Mouse (Mus musculus): Measurements from ENCODE around the gene Aunip. TPM values are rescaled to one million over a fixed set of nuclear protein-coding genes. Genes with fewer than 3 reads are reported as not detected.

The Aunip gene
- total RNA-seq, 2 experiments from 2014 or later: 0.54 to 0.63 TPM

DNA sequence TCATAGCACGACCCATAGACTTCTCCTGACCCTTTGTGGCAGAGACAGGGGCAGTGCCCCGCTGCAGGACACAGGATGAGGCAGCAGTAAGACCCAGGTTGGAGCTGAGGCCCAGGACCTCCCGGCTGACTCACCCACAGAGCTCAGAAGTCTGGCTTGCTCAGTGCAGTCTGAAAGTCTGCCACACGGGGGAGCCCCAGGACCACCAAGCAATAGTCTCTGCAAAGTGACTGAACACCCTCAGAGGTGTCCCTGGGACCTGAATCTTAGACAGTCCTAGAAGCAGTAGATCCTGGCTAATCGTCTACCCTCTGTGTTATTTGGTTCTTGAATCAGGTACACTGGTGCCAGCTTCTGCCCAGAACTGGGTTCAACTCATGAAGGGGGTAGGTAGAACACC lies 32.5 kb downstream of the Aunip start:
- TF ChIP-seq CTCF (IDR thresholded peaks at IDR 0.05): peak; percentile 98
- intact Hi-C loops (cut with DNase I): loop anchor here (2.0 to 5.0 kb wide), 3 partner anchors 160 to 339 kb away; no protein-coding TSS in a partner anchor
- H3K27ac ChIP-seq: no peak overlapping the region
- H3K4me3 ChIP-seq: no peak overlapping the region
- peak; percentile 87 to 96 for DNase-seq (ENCODE audit: extremely low spot score in 1 of 2, low spot score in 2 of 2)

DNA sequence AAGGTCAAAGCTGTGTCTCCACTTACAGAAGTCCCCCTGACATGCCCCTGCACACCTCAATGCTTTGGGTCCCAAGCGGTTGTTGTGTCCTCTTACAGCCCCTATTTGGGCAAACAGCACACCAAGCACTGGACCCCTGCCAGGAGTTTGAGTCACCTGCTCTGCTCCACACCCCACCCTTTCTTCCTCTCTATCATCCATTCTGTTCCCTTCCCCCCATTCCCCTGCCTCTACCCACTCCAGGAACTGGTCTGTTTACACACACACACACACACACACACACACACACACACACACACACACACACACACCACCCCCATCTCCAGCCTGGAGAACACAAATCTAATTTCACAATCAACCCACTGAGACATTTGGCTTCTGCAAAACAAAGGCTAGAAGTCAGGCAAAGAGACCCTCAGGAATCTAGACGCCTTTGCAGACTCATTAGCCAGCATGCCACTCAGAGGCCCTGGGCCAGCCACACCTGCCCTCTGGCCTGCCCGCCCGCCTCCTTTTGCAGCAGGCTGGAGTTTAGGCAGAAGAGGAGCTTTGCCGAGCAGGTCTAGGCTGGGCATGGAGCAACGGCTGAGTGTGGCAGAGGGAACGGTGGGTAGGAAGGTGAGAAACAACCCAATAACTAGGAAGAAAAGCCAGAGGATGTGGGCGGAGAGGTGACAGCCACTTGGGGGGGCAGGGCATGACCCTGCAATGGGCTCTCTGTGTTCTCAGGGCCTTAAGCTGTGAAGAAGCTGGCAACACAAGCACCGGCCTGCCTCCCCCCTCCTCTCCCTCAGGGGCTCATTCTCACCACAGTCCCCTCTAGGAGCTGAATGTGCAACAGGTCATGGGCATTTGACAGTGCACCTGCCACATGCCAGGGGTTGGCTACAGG lies 36.3 kb downstream of the Aunip start:
- peak overlapping the region; percentile 26; the same call in 1 of the 2 replicates for H3K27ac ChIP-seq
- no peak for DNase-seq (ENCODE audit: extremely low spot score in 1 of 2, low spot score in 2 of 2)
- no peak for TF ChIP-seq CTCF (IDR thresholded peaks at IDR 0.05)
- no peak overlapping the region for H3K4me3 ChIP-seq
- intact Hi-C loops (cut with DNase I): no loop called here

DNA sequence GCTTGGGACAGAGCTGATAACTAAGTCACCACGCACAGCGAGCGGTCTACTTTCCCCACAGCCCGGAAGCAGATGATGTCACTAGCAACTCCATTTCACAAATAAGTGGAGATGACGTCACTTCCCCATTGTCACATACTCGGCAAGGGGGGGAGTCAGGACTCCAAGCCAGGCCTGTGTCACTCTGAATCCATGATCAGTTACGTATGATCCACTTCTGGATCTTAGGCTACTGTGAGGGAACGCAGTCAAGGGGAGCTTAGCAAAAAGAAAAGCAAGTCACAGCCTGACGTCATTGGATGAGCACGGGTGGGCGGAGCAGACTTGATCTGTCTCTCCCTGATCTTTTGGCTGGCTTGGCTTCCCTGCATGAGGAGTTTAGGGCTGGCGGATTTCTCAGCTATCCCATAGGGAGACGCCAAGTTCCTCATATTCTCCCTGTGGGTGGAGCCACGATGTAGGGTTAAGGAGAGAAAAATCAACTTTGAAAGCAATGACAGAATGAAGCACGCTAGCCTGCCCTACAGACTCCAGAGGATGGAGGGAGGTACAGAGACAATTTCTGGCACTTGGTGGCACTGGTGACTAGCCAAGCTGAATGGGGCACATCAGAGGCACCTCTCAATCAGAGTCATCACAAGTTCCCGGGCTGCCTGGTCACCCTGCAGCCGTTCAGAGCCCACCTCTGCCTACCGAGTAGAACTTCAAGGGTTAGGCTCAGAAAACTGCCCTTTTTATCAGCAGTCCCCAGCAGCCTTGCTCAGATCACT lies 37.6 kb downstream of the Aunip start:
- intact Hi-C loops (cut with DNase I): no loop called here
- no peak for TF ChIP-seq CTCF (IDR thresholded peaks at IDR 0.05)
- no peak for DNase-seq (ENCODE audit: extremely low spot score in 1 of 2, low spot score in 2 of 2)
- H3K4me3 ChIP-seq: no peak overlapping the region
- no peak overlapping the region for H3K27ac ChIP-seq

DNA sequence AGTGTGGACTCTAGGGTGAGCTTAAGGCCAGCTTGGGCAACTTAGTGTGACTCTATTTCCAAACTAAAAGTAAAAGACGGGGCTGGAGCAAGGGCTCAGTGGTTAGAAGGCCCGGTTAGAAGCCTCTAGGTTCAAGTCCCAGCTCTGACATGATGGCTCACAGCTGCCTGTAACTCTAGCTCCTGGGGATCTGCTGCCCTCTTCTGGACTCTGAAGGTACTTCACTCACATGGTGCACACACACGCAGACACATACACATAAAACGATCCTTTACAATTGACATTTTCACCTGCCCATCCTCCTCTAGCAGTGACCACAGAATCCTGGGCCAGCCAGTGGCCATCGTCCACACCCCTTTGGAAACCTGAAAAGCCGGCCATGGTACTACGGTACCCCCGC lies 39.1 kb downstream of the Aunip start:
- H3K27ac ChIP-seq: no peak overlapping the region
- intact Hi-C loops (cut with DNase I): no loop called here
- DNase-seq (ENCODE audit: extremely low spot score in 1 of 2, low spot score in 2 of 2): no peak
- no peak overlapping the region for H3K4me3 ChIP-seq
- TF ChIP-seq CTCF (IDR thresholded peaks at IDR 0.05): peak; percentile 36

DNA sequence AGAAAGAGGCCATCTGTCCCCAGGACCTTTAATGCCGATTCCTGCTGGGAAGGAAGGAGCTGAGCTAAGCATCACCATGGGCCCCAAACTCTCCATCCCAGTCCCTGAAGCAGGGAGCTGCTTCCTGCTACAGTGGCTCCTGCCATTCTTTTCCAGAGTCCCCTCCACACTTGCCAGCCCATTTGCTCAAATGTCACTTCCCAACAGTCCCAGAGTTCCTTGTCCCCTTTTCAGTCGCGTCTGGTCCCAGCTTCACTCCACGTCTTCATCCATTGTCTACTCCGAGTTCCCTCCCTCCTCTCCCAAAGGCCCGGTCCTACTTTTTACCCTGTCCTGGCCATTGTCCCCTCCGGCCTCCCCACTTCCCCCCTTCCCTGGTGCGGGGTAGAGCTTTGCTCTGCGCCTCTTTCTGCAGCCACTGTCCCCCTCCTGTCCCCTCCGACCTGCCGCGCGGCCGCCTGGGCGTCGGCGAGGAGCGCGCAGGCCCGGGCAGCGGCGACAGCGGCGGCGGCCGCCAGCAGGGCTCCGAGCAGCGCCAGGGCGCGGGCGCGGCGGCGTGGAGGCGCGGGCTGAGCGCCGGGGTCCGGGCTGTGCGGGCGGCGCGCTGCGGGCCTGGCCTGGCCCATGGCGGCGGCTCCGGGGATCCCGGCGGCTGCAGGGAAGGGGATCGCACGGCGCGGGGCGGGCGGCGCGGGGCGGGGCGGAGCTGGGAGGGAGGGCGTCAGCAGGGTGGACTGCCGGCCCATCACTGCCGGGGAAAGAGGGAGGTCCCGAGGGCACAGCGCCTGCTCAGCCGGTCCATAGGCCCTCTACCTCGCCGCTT lies 40.9 kb downstream of the Aunip start, which contains the start of gene Selenon:
Gene Selenon (minus strand): TSS at position 673 of the 823 bp plus-strand sequence.
- peak within 1 kb of the TSS; percentile 62 for H3K27ac ChIP-seq
- TF ChIP-seq CTCF (IDR thresholded peaks at IDR 0.05): no peak
- intact Hi-C loops (cut with DNase I): no loop called here

DNA sequence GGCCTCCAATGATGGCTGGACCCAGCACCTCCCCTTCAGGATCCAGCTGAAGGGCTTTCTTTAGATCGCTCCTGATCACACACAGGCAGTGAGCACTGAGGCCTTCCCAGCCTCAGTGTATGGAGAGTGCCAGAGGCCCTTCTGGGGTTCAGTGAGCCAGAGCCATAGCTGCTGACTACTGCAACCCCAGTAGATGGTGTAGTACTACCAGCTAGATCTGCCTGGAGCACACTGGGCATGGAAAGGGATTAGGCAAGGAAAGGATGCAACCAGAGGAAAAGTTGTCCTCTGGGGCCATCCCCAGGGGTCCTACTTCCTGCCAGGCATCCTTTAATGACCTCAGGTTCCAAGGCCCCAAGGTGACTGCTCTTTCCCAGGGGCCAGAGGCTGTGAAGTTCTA lies 42.8 kb downstream of the Aunip start:
- TF ChIP-seq CTCF (IDR thresholded peaks at IDR 0.05): peak; percentile 40
- Histone ChIP-seq H3K27ac (no peak overlapping the region), H3K4me3 (no peak overlapping the region)
- intact Hi-C loops (cut with DNase I): no loop called here
- DNase-seq (ENCODE audit: extremely low spot score in 1 of 2, low spot score in 2 of 2): no peak

More for the DNA sequence above, 40.9 kb downstream of the Aunip start, which contains the start of gene Selenon:
- peak within 1 kb of the TSS; percentile 60 for H3K4me3 ChIP-seq
- peak; percentile 58 to 68 for DNase-seq (ENCODE audit: extremely low spot score in 1 of 2, low spot score in 2 of 2)

DNA sequence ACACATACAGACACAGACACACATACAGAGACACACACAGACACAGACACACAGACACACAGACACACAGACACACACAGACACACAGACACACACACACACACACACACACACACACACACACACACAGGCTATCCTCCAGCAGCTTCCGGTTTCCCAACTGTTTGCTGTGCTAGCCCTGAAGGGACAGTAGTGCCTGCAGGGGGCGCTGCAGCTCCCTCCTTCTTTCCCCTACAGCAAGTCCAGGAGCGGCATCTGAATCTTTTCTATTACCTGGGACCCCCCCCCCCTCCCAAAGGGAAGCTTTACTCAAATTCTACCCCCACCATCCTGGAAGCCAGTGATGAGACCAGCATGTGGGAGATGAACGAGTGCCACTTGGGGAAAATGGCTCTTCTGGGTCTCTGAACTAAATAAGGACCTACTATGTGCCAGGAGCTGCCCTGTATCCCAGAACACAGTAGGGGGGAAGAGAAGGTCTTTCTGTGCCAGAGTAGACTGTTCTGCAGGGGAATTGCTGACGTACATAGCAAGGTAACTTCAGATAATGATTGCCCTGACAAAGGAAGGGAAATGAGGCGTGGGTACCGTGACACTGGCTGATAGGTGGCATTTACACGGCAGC lies 45.3 kb downstream of the Aunip start:
- peak; percentile 44 for TF ChIP-seq CTCF (IDR thresholded peaks at IDR 0.05)
- DNase-seq (ENCODE audit: extremely low spot score in 1 of 2, low spot score in 2 of 2): no peak
- intact Hi-C loops (cut with DNase I): no loop called here

DNA sequence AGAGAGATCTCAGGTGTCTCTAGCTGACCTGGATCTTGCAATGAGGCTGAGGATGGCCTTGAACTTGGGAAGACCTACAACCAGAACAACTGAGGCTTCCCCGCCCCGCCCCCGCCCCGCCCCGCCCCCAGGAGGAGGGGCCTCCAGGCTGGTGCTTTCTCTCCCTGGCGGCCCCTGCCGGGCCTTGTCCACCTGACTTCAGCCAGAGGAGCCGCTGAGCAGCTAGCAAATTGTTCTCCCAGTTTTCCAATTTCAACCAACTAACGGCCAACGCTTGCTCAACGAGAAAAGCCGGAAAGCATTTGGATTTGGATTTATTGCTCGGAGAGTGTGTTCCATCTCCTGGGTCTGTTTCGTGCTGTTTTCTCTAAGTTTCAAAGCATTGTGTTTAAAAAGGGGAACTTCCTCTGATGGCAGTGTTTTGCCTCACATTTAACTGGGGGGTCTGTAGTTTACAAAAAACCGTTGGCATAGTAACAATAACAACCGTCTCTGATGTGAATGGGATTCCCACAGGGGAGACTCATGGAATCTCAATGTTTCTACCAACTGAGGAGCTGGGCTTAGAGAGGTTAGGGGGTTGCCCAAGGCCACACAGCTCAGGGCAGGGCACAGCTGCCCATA lies 46.9 kb downstream of the Aunip start:
- no peak overlapping the region for H3K27ac ChIP-seq
- no peak overlapping the region for H3K4me3 ChIP-seq
- TF ChIP-seq CTCF (IDR thresholded peaks at IDR 0.05): no peak
- intact Hi-C loops (cut with DNase I): no loop called here
- DNase-seq (ENCODE audit: extremely low spot score in 1 of 2, low spot score in 2 of 2): no peak

More for the DNA sequence above, 45.3 kb downstream of the Aunip start:
- H3K4me3 ChIP-seq: no peak overlapping the region
- no peak overlapping the region for H3K27ac ChIP-seq

DNA sequence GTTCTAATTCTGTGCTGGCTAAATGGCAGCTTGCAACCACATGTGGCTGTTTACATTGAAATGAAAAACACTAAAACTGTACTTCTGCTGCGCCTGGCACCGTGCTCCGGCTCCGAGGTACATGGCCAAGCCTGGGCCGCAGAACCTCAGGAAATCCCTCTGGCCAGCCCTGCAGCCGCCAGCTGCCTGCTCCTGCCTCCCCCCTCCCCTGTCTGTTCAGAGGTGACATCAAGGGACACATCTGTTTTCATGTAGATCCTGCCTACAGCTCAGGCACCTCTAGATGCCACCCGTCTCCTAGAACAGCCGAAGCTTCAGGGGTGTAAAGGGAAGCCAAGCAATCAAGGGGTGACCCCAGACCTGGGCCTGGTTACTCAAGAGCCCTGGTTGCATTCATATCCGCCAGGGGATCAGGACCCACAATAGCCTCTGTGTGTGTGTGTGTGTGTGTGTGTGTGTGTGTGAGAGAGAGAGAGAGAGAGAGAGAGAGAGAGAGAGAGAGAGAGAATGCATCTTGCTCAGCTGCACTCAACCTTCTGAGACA lies 47.8 kb downstream of the Aunip start:
- Histone ChIP-seq H3K4me3 (no peak overlapping the region), H3K27ac (no peak overlapping the region)
- DNase-seq (ENCODE audit: extremely low spot score in 1 of 2, low spot score in 2 of 2): no peak
- intact Hi-C loops (cut with DNase I): no loop called here
- no peak for TF ChIP-seq CTCF (IDR thresholded peaks at IDR 0.05)

DNA sequence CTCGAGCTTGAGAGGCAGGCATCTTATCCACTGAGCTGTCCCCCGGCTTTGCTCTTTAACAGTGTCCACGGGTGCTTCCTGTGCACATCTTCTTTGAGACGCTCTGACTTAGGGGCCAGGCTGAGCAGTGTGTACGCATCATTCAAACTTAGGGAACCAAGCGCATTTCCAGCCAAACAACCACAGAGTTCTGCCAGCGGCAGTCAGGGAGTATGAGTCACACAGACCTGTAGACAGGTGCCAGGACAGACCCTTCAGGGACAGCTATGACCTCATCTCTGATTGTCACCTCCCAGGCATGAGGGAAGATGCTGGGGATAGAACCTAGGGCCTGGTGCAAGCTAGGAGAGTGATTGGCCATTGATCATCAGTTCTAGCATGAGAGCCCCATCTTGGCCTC lies 48.4 kb downstream of the Aunip start:
- Histone ChIP-seq H3K27ac (no peak overlapping the region), H3K4me3 (no peak overlapping the region)
- no peak for TF ChIP-seq CTCF (IDR thresholded peaks at IDR 0.05)
- intact Hi-C loops (cut with DNase I): no loop called here
- DNase-seq (ENCODE audit: extremely low spot score in 1 of 2, low spot score in 2 of 2): no peak

All from left cerebral cortex, adult 2 months (tissue).